30 mouse cellular contexts compared by ENCODE assay signal in the genomic region with DNA sequence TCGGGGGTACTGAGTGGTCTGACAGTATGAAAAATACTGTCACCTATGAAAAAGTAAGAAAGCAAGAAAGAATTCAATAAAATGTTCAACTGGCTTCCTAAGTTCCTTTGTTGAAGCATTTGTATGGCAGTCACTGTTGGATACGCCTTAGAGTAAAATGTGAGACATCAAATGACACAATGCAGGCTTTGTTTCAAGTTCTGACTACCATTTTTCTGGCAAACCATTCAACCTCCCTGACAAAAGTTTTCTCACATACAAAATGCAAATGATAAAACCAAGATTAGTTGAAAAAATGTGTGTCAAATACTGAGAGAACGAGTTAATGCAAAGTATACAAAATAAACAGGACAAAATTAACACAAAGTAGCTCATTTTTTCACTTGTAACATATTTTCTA. TPM values are rescaled to one million over a fixed set of nuclear protein-coding genes. Genes with fewer than 3 reads are reported as not detected.
A peak's percentile ranks its signal among the peaks of the same experiment; 100 is the strongest.
DNase-seq lines count a peak whose midpoint lies in the region; ATAC-seq and TF ChIP-seq lines count a peak whose summit lies in the region.
"Had no signal": no experiment of that assay in that cellular context is flagged by ENCODE, and none has a peak within 500 bp of the region (broad histone marks: within the 10 kb centered on the region; RNA-seq: fewer than 3 reads in every experiment).

No protein-coding gene starts in this region.

- H3K27me3 ChIP-seq in heart, postnatal 0 days (ENCODE audit: control insufficient read depth, insufficient read depth, low read length): no peaks in the 10 kb centered on the region
- no peaks in the 10 kb centered on the region for H3K27me3 ChIP-seq in neural tube, embryonic 13.5 days
- H3K27me3 ChIP-seq in neural tube, embryonic 15.5 days (replicated peaks): no peaks in the 10 kb centered on the region
- H3K27me3 ChIP-seq: embryonic facial prominence, embryonic 13.5 days; intestine, embryonic 15.5 days; limb, embryonic 12.5 days; liver, embryonic 15.5 days; lung, embryonic 15.5 days had no signal

- H3K4me2 ChIP-seq in heart, postnatal 0 days (ENCODE audit: low read depth, low read length): no peak overlapping the region
- H3K4me2 ChIP-seq in neural tube, embryonic 13.5 days: no peak overlapping the region
- H3K4me2 ChIP-seq in neural tube, embryonic 15.5 days: no peak overlapping the region
- H3K4me2 ChIP-seq: embryonic facial prominence, embryonic 13.5 days; heart, embryonic 11.5 days; intestine, embryonic 15.5 days; limb, embryonic 12.5 days; liver, embryonic 15.5 days; lung, embryonic 15.5 days; midbrain, embryonic 11.5 days had no signal

- no peak overlapping the region for H3K9ac ChIP-seq in heart, postnatal 0 days (replicated peaks; ENCODE audit: low read depth, low read length)
- H3K9ac ChIP-seq in neural tube, embryonic 13.5 days: no peak overlapping the region
- H3K9ac ChIP-seq in neural tube, embryonic 15.5 days (replicated peaks): no peak overlapping the region
- H3K9ac ChIP-seq: embryonic facial prominence, embryonic 13.5 days; intestine, embryonic 15.5 days; limb, embryonic 12.5 days; liver, embryonic 15.5 days; lung, embryonic 15.5 days had no signal

- no peak for ATAC-seq in heart, postnatal 0 days (ENCODE audit: insufficient read depth, low read depth)
- ATAC-seq in neural tube, embryonic 13.5 days (ENCODE audit: low read depth): no peak
- ATAC-seq in neural tube, embryonic 15.5 days (ENCODE audit: low FRiP score): no peak
- ATAC-seq: activated CD4-positive, CD25-positive, alpha-beta regulatory T cell, adult 4 months; hindbrain, postnatal 0 days; intestine, embryonic 15.5 days had no signal

- no peak overlapping the region for H3K4me3 ChIP-seq in heart, postnatal 0 days (ENCODE audit: low read depth, low read length)
- no peak overlapping the region for H3K4me3 ChIP-seq in neural tube, embryonic 13.5 days
- no peak overlapping the region for H3K4me3 ChIP-seq in neural tube, embryonic 15.5 days (replicated peaks)
- H3K4me3 ChIP-seq: embryonic facial prominence, embryonic 13.5 days; intestine, embryonic 15.5 days; left cerebral cortex, adult 2 months; limb, embryonic 12.5 days; liver, embryonic 15.5 days; lung, embryonic 15.5 days had no signal

- TF ChIP-seq CTCF in heart, postnatal 0 days (IDR thresholded peaks at IDR 0.05; ENCODE audit: low read depth): no peak

- peaks cover 10% of the 10 kb centered on the region for H3K4me1 ChIP-seq in heart, postnatal 0 days (ENCODE audit: control insufficient read depth, insufficient read depth)
- peaks cover 25% of the 10 kb centered on the region for H3K4me1 ChIP-seq in neural tube, embryonic 13.5 days (replicated peaks)
- no peaks in the 10 kb centered on the region for H3K4me1 ChIP-seq in neural tube, embryonic 15.5 days
- H3K4me1 ChIP-seq: embryonic facial prominence, embryonic 13.5 days; intestine, embryonic 15.5 days; limb, embryonic 12.5 days; liver, embryonic 15.5 days had no signal

- no peak for TF ChIP-seq EP300 in heart, postnatal 0 days (IDR thresholded peaks at IDR 0.05; ENCODE audit: low read depth)

- peak; percentile 26 for DNase-seq in embryo, embryonic 10.5 days (ENCODE audit: low spot score)
- DNase-seq in embryo, embryonic 11 days: no peak
- DNase-seq in heart, postnatal 0 days (ENCODE audit: low spot score): no peak
- no peak for DNase-seq in heart, adult 9 months (ENCODE audit: low spot score in 2 of 2)
- DNase-seq in telencephalon, adult 2 months (ENCODE audit: low read depth, low spot score): peak; percentile 26
- DNase-seq in frontal cortex, postnatal 10 days (ENCODE audit: low spot score in 2 of 2): no peak
- DNase-seq: adrenal gland, adult 2 months; adrenal gland, postnatal 36 days; cerebellum, adult 11 months; cerebellum, adult 9-10 months; cerebellum, postnatal 36 days; gastrocnemius, postnatal 14 days; heart, adult 11 months; heart, postnatal 4 days; kidney, adult 9 months; kidney, postnatal 14 days; retina, postnatal 1 day; right cerebral cortex, postnatal 14 days had no signal

- peaks cover 8% of the 10 kb centered on the region for H3K36me3 ChIP-seq in heart, postnatal 0 days (replicated peaks; ENCODE audit: control insufficient read depth, insufficient read depth, low read length)
- peaks cover 4% of the 10 kb centered on the region; the same call in 1 of the 2 replicates for H3K36me3 ChIP-seq in neural tube, embryonic 13.5 days
- no peaks in the 10 kb centered on the region for H3K36me3 ChIP-seq in neural tube, embryonic 15.5 days
- H3K36me3 ChIP-seq: intestine, embryonic 15.5 days had no signal

- 70% methylated on average over 3 of the region's 3 CpGs for WGBS in heart, postnatal 0 days
- 19% methylated on average over 3 of the region's 3 CpGs for whole genome bisulfite sequencing in neural tube, embryonic 13.5 days
- 24% methylated on average over 3 of the region's 3 CpGs for WGBS in neural tube, embryonic 15.5 days

- H3K9me3 ChIP-seq in heart, postnatal 0 days (replicated peaks; ENCODE audit: control insufficient read depth, low read length): no peaks in the 10 kb centered on the region
- H3K9me3 ChIP-seq in neural tube, embryonic 13.5 days: no peaks in the 10 kb centered on the region
- no peaks in the 10 kb centered on the region for H3K9me3 ChIP-seq in neural tube, embryonic 15.5 days (replicated peaks)
- H3K9me3 ChIP-seq: embryonic facial prominence, embryonic 13.5 days; intestine, embryonic 15.5 days; limb, embryonic 12.5 days; liver, embryonic 15.5 days; lung, embryonic 15.5 days had no signal

- peak overlapping the region; percentile 38; the same call in 1 of the 2 replicates for H3K27ac ChIP-seq in heart, postnatal 0 days (ENCODE audit: low read depth)
- peak overlapping the region; percentile 18; the same call in 1 of the 2 replicates for H3K27ac ChIP-seq in neural tube, embryonic 13.5 days (replicated peaks)
- no peak overlapping the region for H3K27ac ChIP-seq in neural tube, embryonic 15.5 days (replicated peaks)
- H3K27ac ChIP-seq: embryonic facial prominence, embryonic 13.5 days; hindbrain, postnatal 0 days; intestine, embryonic 15.5 days; left cerebral cortex, adult 2 months; limb, embryonic 12.5 days; liver, embryonic 15.5 days; lung, embryonic 15.5 days had no signal

RNA-seq across cellular contexts. Expression of a gene that starts 50.1 kb away (rescaled TPM):
- 359 and 460 TPM in 2 replicates for total RNA-seq in heart, postnatal 0 days (2014; rRNA removed; ENCODE audit: low replicate concordance)
- 47.6 and 54.8 TPM in 2 replicates for polyA plus RNA-seq in heart, postnatal 0 days (2015; fragmentation: Nextera tagmentation; extraction: Ambion mirVana)
- polyA plus RNA-seq in neural tube, embryonic 13.5 days (2015; fragmentation: Nextera tagmentation; extraction: Ambion mirVana): 45.6 and 48.1 TPM in 2 replicates
- polyA plus RNA-seq in neural tube, embryonic 15.5 days (2015; fragmentation: Nextera tagmentation; extraction: Ambion mirVana): 38.9 and 44.0 TPM in 2 replicates

Comparison
In these comparisons a context has a peak if more than half of its experiments do, and no peak if none do; other contexts are left out.
1. DNase-seq: peak in embryo, embryonic 10.5 days (single experiment) and telencephalon, adult 2 months (single experiment); none in embryo, embryonic 11 days (single experiment), heart, postnatal 0 days (single experiment), heart, adult 9 months (0 of 2) and frontal cortex, postnatal 10 days (0 of 2).